Mouse (Mus musculus): ENCODE data around the gene Il6ra. TPM values are rescaled to one million over a fixed set of nuclear protein-coding genes. Genes with fewer than 3 reads are reported as not detected.

Il6ra gene
- polyA plus RNA-seq, 1 experiment: 1.3 TPM

GRCm38 (mm10) chr3:89908836-89909235 lies 4.2 kb downstream of the Il6ra start:
- WGBS: 93% methylated on average over 6 of the region's 6 CpGs
- TF ChIP-seq POLR2A (IDR thresholded peaks at IDR 0.05; ENCODE audit: borderline replicate concordance, insufficient read depth, low read length) (no peak), CTCF (IDR thresholded peaks at IDR 0.05; ENCODE audit: borderline replicate concordance, insufficient read depth, low read depth, low read length) (no peak)
- H3K27me3 ChIP-seq (ENCODE audit: control insufficient read depth, insufficient read depth, low read length): no peaks in the 10 kb centered on the region
- no peak for DNase-seq
- no peak overlapping the region for H3K27ac ChIP-seq (ENCODE audit: insufficient read depth, low read length)
- no peak overlapping the region for H3K4me3 ChIP-seq (replicated peaks; ENCODE audit: insufficient read depth, low read depth, low read length)
- H3K4me1 ChIP-seq (ENCODE audit: control insufficient read depth, insufficient read depth, low read length): 0 out of 2 replicates have a peak, but pooled peaks cover 2% of the 10 kb centered on the region

- WGBS: 83% methylated on average over 3 of the region's 3 CpGs
- TF ChIP-seq POLR2A (IDR thresholded peaks at IDR 0.05; ENCODE audit: borderline replicate concordance, insufficient read depth, low read length) (no peak), CTCF (IDR thresholded peaks at IDR 0.05; ENCODE audit: borderline replicate concordance, insufficient read depth, low read depth, low read length) (no peak)
- H3K4me1 ChIP-seq (ENCODE audit: control insufficient read depth, insufficient read depth, low read length): no peaks in the 10 kb centered on the region
- no peaks in the 10 kb centered on the region for H3K27me3 ChIP-seq (ENCODE audit: control insufficient read depth, insufficient read depth, low read length)
- H3K4me3 ChIP-seq (replicated peaks; ENCODE audit: insufficient read depth, low read depth, low read length): no peak overlapping the region
- H3K27ac ChIP-seq (ENCODE audit: insufficient read depth, low read length): no peak overlapping the region
- DNase-seq: no peak
Observed at GRCm38 (mm10) chr3:89907846-89908245, 5.2 kb downstream of the Il6ra start.

GRCm38 (mm10) chr3:89899511-89899908 lies 13.5 kb downstream of the Il6ra start:
- H3K4me1 ChIP-seq (ENCODE audit: control insufficient read depth, insufficient read depth, low read length): no peaks in the 10 kb centered on the region
- no peaks in the 10 kb centered on the region for H3K27me3 ChIP-seq (ENCODE audit: control insufficient read depth, insufficient read depth, low read length)
- 74% methylated on average over 8 of the region's 8 CpGs for WGBS
- no peak for DNase-seq
- H3K27ac ChIP-seq (ENCODE audit: insufficient read depth, low read length): 0 out of 2 replicates have a peak overlapping the region, but pooled peaks have one; percentile 13
- TF ChIP-seq POLR2A (IDR thresholded peaks at IDR 0.05; ENCODE audit: borderline replicate concordance, insufficient read depth, low read length): no peak
- no peak for TF ChIP-seq CTCF (IDR thresholded peaks at IDR 0.05; ENCODE audit: borderline replicate concordance, insufficient read depth, low read depth, low read length)
- H3K4me3 ChIP-seq (replicated peaks; ENCODE audit: insufficient read depth, low read depth, low read length): no peak overlapping the region

- Histone ChIP-seq H3K27me3 (ENCODE audit: control insufficient read depth, insufficient read depth, low read length) (no peaks in the 10 kb centered on the region), H3K27ac (ENCODE audit: insufficient read depth, low read length) (0 out of 2 replicates have a peak overlapping the region, but pooled peaks have one; percentile 13), H3K4me3 (replicated peaks; ENCODE audit: insufficient read depth, low read depth, low read length) (no peak overlapping the region), H3K4me1 (ENCODE audit: control insufficient read depth, insufficient read depth, low read length) (no peaks in the 10 kb centered on the region)
- no peak for DNase-seq
- 53% methylated on average over 5 of the region's 5 CpGs for WGBS
- TF ChIP-seq POLR2A (IDR thresholded peaks at IDR 0.05; ENCODE audit: borderline replicate concordance, insufficient read depth, low read length): no peak
- TF ChIP-seq CTCF (IDR thresholded peaks at IDR 0.05; ENCODE audit: borderline replicate concordance, insufficient read depth, low read depth, low read length): no peak
Observed at GRCm38 (mm10) chr3:89898870-89899510, 14.0 kb downstream of the Il6ra start.

- WGBS: 76% methylated on average over 10 of the region's 10 CpGs
- Histone ChIP-seq H3K27ac (ENCODE audit: insufficient read depth, low read length) (no peak overlapping the region), H3K4me3 (replicated peaks; ENCODE audit: insufficient read depth, low read depth, low read length) (no peak overlapping the region), H3K27me3 (ENCODE audit: control insufficient read depth, insufficient read depth, low read length) (no peaks in the 10 kb centered on the region), H3K4me1 (ENCODE audit: control insufficient read depth, insufficient read depth, low read length) (no peaks in the 10 kb centered on the region)
- DNase-seq: no peak
- TF ChIP-seq CTCF (IDR thresholded peaks at IDR 0.05; ENCODE audit: borderline replicate concordance, insufficient read depth, low read depth, low read length): no peak
- TF ChIP-seq POLR2A (IDR thresholded peaks at IDR 0.05; ENCODE audit: borderline replicate concordance, insufficient read depth, low read length): no peak
Observed at GRCm38 (mm10) chr3:89898011-89898410, 15.0 kb downstream of the Il6ra start.

- DNase-seq: no peak
- Histone ChIP-seq H3K4me1 (ENCODE audit: control insufficient read depth, insufficient read depth, low read length) (no peaks in the 10 kb centered on the region), H3K27ac (ENCODE audit: insufficient read depth, low read length) (no peak overlapping the region), H3K27me3 (ENCODE audit: control insufficient read depth, insufficient read depth, low read length) (no peaks in the 10 kb centered on the region), H3K4me3 (replicated peaks; ENCODE audit: insufficient read depth, low read depth, low read length) (no peak overlapping the region)
- 61% methylated on average over 8 of the region's 8 CpGs for WGBS
- TF ChIP-seq POLR2A (IDR thresholded peaks at IDR 0.05; ENCODE audit: borderline replicate concordance, insufficient read depth, low read length) (no peak), CTCF (IDR thresholded peaks at IDR 0.05; ENCODE audit: borderline replicate concordance, insufficient read depth, low read depth, low read length) (no peak)
Observed at GRCm38 (mm10) chr3:89897204-89897796, 15.7 kb downstream of the Il6ra start.

- H3K27ac ChIP-seq (ENCODE audit: insufficient read depth, low read length): no peak overlapping the region
- no peak for DNase-seq
- TF ChIP-seq CTCF (IDR thresholded peaks at IDR 0.05; ENCODE audit: borderline replicate concordance, insufficient read depth, low read depth, low read length) (no peak), POLR2A (IDR thresholded peaks at IDR 0.05; ENCODE audit: borderline replicate concordance, insufficient read depth, low read length) (no peak)
- no peaks in the 10 kb centered on the region for H3K4me1 ChIP-seq (ENCODE audit: control insufficient read depth, insufficient read depth, low read length)
- H3K27me3 ChIP-seq (ENCODE audit: control insufficient read depth, insufficient read depth, low read length): no peaks in the 10 kb centered on the region
- 39% methylated on average over 5 of the region's 5 CpGs for WGBS
- H3K4me3 ChIP-seq (replicated peaks; ENCODE audit: insufficient read depth, low read depth, low read length): no peak overlapping the region
Observed at GRCm38 (mm10) chr3:89896571-89896970, 16.4 kb downstream of the Il6ra start.

- no peak for DNase-seq
- Histone ChIP-seq H3K27me3 (ENCODE audit: control insufficient read depth, insufficient read depth, low read length) (no peaks in the 10 kb centered on the region), H3K4me3 (replicated peaks; ENCODE audit: insufficient read depth, low read depth, low read length) (no peak overlapping the region), H3K27ac (ENCODE audit: insufficient read depth, low read length) (no peak overlapping the region), H3K4me1 (ENCODE audit: control insufficient read depth, insufficient read depth, low read length) (no peaks in the 10 kb centered on the region)
- no peak for TF ChIP-seq CTCF (IDR thresholded peaks at IDR 0.05; ENCODE audit: borderline replicate concordance, insufficient read depth, low read depth, low read length)
- no peak for TF ChIP-seq POLR2A (IDR thresholded peaks at IDR 0.05; ENCODE audit: borderline replicate concordance, insufficient read depth, low read length)
- WGBS: 89% methylated on average over 5 of the region's 5 CpGs
Observed at GRCm38 (mm10) chr3:89892517-89893106, 20.4 kb downstream of the Il6ra start.

Data from cerebellum, adult 2 months (tissue).